Mouse (Mus musculus) embryo, embryonic 11.5 days (tissue): ENCODE measurements at regions not wholly inside any gene's neighbourhood (a gene's known extent, or its start where the extent isn't known, plus 50 kb on each side); places are given as distances from the start of the nearest gene placed in this dataset.

Experiments used
- DNase-seq: peaks from one replicate; pipeline ENCODE4 v3.0.0-alpha.2; 2012; ENCODE audit warnings: low read depth, low spot score

GRCm38 (mm10) chr1:137927953-137928352 lies 247.6 kb downstream of the Ptprc start:
- DNase-seq = peak; percentile 59

GRCm38 (mm10) chr1:137926326-137926725 lies 249.2 kb downstream of the Ptprc start:
- no peak for DNase-seq

- DNase-seq = no peak
Observed at GRCm38 (mm10) chr1:137924156-137924555, 251.4 kb downstream of the Ptprc start.

DNA sequence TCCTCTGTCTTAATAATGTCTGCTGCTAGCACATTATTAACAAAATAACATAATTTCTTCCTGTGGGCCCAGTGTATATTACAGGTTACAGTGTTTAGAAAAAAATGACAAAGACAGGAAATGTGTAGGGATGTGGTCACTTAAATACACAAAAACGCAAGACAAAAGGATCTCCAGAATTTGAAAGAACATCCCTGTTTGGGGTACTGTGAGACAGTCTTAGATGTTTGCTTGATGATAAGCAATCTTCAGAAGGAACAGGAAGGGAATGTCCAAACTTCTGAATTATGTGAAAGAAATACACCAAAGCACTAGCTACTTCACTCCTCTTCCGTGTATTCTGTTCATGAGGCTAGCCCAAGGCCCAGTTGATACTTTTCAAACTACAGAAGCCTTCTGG lies 251.8 kb downstream of the Ptprc start:
- no peak for DNase-seq

- no peak for DNase-seq
Observed at GRCm38 (mm10) chr1:137922769-137923168, 252.7 kb downstream of the Ptprc start.

DNA sequence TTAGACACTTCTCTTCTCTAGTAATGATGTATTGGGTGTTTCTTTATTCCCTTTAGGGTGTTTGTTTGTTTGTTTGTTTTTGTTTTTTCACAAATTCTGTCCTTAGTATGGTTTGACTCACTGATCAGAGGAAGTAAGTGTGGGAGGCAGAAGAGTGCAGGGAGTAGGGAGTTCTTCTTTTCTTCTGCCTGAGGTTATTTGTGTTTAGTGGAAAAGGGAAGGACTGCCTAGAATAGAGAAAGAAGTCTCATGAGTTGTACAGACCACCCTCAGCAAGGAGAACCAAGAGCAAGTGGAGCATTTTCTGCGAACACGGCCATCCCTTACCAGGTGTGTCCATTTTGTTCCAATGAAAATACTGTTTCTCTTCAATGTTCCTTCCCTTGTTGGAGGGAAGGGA lies 253.9 kb downstream of the Ptprc start:
- DNase-seq = no peak

- DNase-seq = no peak
Observed at GRCm38 (mm10) chr1:137919739-137920563, 255.6 kb downstream of the Ptprc start.

DNA sequence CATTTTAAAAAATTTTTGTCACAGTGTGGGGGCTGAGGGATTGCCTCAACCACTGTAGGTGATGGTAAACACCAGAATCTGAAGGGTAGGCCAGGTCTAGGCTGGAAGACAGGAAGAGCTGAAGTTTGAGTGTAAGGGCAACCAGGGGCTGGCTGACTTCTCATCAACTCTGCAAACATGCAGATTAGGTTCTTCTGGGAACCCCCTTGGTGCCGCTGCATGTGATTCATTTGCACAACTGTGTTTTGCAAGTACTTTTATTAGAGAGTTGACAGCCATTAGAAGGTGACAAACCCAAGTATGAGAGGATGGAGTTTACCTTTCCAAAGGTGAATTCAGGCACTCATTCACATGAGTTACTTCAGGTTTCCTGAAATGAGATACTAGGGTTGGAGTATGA lies 258.1 kb downstream of the Ptprc start:
- DNase-seq = no peak

- DNase-seq = no peak
Observed at GRCm38 (mm10) chr1:137906883-137907282, 268.6 kb downstream of the Ptprc start.

GRCm38 (mm10) chr1:137906477-137906876 lies 269.0 kb downstream of the Ptprc start:
- DNase-seq = no peak

DNA sequence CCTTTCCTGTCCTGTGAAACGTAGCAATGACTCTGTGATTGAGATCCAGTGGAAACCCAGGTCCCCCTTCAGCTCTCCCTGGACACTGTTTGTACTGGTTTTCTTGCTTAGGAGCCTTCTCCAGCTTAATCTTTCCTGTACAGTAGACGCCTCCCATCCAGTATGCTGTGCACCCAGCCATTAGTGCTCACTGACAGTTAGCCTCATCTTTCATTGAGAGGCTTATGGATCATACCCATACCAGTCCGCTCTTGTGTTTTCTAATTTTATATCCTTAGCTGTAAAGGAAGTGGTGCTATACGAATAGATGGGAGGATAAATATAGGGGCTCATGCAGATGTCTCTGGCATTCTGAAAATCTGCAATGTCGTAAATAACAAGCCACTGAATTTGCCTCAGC lies 269.9 kb downstream of the Ptprc start:
- no peak for DNase-seq

GRCm38 (mm10) chr1:137903351-137903750 lies 272.2 kb downstream of the Ptprc start:
- DNase-seq = no peak

- no peak for DNase-seq
Observed at GRCm38 (mm10) chr1:137902859-137903258, 272.6 kb downstream of the Ptprc start.

GRCm38 (mm10) chr1:137901996-137902395 lies 273.5 kb downstream of the Ptprc start:
- DNase-seq = no peak

GRCm38 (mm10) chr1:137901211-137901610 lies 274.3 kb downstream of the Ptprc start:
- no peak for DNase-seq

DNA sequence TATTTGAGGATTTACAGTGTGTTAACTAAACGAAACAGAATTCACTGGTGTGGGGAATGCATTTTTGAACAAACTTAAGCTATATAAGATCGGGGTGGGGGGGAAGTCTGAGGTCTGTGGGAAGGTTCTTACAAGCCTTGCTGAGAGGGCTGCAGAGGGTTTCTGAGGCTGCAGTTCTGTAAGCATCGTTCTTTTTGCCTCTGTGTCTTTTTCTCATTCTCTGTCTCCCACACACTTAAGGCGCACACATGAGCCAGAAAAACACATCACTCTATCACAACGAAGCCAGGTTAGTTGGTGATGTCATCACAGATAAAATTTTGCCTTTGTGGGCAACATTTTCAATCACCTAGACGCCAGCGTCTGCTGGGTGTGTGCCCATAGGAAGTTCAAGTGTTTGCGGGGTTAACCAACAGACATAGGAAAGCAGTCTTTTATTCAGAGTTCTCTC lies 274.9 kb downstream of the Ptprc start:
- DNase-seq = no peak

GRCm38 (mm10) chr1:137899916-137900601 lies 275.4 kb downstream of the Ptprc start:
- peak; percentile 80 for DNase-seq

- DNase-seq = no peak
Observed at GRCm38 (mm10) chr1:137899305-137899704, 276.2 kb downstream of the Ptprc start.

- DNase-seq = no peak
Observed at GRCm38 (mm10) chr1:137898891-137899290, 276.6 kb downstream of the Ptprc start.

- peak; percentile 80 for DNase-seq
Observed at GRCm38 (mm10) chr1:137898397-137898796, 277.1 kb downstream of the Ptprc start.

DNA sequence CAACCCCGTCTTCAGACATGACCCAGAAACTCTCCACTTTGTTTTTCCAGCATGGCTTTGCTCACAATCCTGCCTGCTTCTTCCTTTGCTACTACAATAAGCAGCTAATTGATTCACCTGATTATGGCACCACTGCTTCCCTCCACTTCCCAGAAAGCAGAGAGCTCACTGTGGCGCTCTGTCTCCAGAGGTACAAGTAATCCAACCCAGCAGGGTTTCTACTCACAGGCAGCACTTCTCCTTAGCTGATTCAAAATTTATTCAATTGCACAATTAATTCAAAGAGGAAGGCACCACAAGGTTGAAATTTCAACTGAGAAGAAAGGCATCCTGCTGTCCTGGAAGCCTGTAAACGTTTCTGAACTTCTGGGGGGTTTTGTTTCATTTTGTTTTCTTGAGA lies 293.9 kb downstream of the Ptprc start:
- no peak for DNase-seq

- DNase-seq = no peak
Observed at GRCm38 (mm10) chr1:137874361-137874760, 301.1 kb downstream of the Ptprc start.

GRCm38 (mm10) chr1:137873628-137874027 lies 301.9 kb downstream of the Ptprc start:
- DNase-seq = no peak
